Mouse (Mus musculus) kidney, adult 8-10 months (tissue): ENCODE measurements around the gene Psmc3.
"Not testable (repeated sequence)": the region's sequence is repeated elsewhere in the genome, so short reads cannot be mapped to it uniquely, and the experiment has no call there.

ENCODE experiments used
- DNase-seq, 2 experiments: peaks; one replicate each; pipeline ENCODE4 v3.0.0; 2022

The Psmc3 gene

GRCm38 (mm10) chr2:91081775-91082695 is 28.2 kb downstream of the Psmc3 start, which contains the start of gene Spi1:
Gene Spi1, plus strand, starts transcription at chr2:91082390.
- no peak for DNase-seq

- no peak for DNase-seq
These were observed 29.0 kb downstream of the Psmc3 start for GRCm38 (mm10) chr2:91082844-91083243.

GRCm38 (mm10) chr2:91083366-91083940 is 29.6 kb downstream of the Psmc3 start:
- DNase-seq: no peak

- no peak for DNase-seq
These were observed 30.5 kb downstream of the Psmc3 start for GRCm38 (mm10) chr2:91084179-91084820.

- no peak for DNase-seq
These were observed 31.9 kb downstream of the Psmc3 start for GRCm38 (mm10) chr2:91085494-91086391.

GRCm38 (mm10) chr2:91086392-91087237 is 32.8 kb downstream of the Psmc3 start:
- no peak for DNase-seq

GRCm38 (mm10) chr2:91087453-91087852 is 33.6 kb downstream of the Psmc3 start:
- DNase-seq: no peak

GRCm38 (mm10) chr2:91088987-91089386 is 35.2 kb downstream of the Psmc3 start:
- no peak for DNase-seq

GRCm38 (mm10) chr2:91090208-91090607 is 36.4 kb downstream of the Psmc3 start:
- no peak for DNase-seq

- DNase-seq: no peak
These were observed 37.0 kb downstream of the Psmc3 start for GRCm38 (mm10) chr2:91090827-91091226.

- no peak for DNase-seq
These were observed 42.7 kb downstream of the Psmc3 start for GRCm38 (mm10) chr2:91096524-91096923.

- no peak for DNase-seq
These were observed 43.2 kb downstream of the Psmc3 start for GRCm38 (mm10) chr2:91097015-91097414.

GRCm38 (mm10) chr2:91098156-91098555 is 44.3 kb downstream of the Psmc3 start:
- no peak for DNase-seq

- peak; percentile 81 to 92 for DNase-seq
These were observed 47.4 kb downstream of the Psmc3 start for GRCm38 (mm10) chr2:91101124-91101740.

GRCm38 (mm10) chr2:91108156-91108555 is 54.3 kb downstream of the Psmc3 start:
- DNase-seq: no peak

GRCm38 (mm10) chr2:91109241-91109640 is 55.4 kb downstream of the Psmc3 start:
- DNase-seq: no peak

GRCm38 (mm10) chr2:91109807-91110385 is 56.1 kb downstream of the Psmc3 start:
- DNase-seq: no peak

- no peak for DNase-seq
These were observed 56.6 kb downstream of the Psmc3 start for GRCm38 (mm10) chr2:91110429-91110828.

GRCm38 (mm10) chr2:91111832-91112231 is 58.0 kb downstream of the Psmc3 start:
- not testable (repeated sequence) for DNase-seq

GRCm38 (mm10) chr2:91112491-91112890 is 58.7 kb downstream of the Psmc3 start:
- DNase-seq: peak; percentile 46 to 69

GRCm38 (mm10) chr2:91113334-91113733 is 59.5 kb downstream of the Psmc3 start:
- no peak for DNase-seq
